Mouse (Mus musculus): ENCODE results near the gene Pdilt. TPM values are rescaled to one million over a fixed set of nuclear protein-coding genes. Genes with fewer than 3 reads are reported as not detected.

Gene Pdilt
- polyA plus RNA-seq, 1 experiment from 2014 or later = 0.06 TPM

GRCm38 (mm10) chr7:119519654-119520053 is 3.6 kb downstream of the Pdilt start:
- Histone ChIP-seq H3K36me3 (replicated peaks; ENCODE audit: insufficient read depth, low read length) (no peaks in the 10 kb centered on the region), H3K4me3 (ENCODE audit: low read depth, low read length) (no peak overlapping the region), H3K4me1 (ENCODE audit: insufficient read depth) (peaks cover 9% of the 10 kb centered on the region; the same call in 1 of the 2 replicates), H3K9me3 (ENCODE audit: low read length) (no peaks in the 10 kb centered on the region), H3K27me3 (ENCODE audit: insufficient read depth, low read length) (no peaks in the 10 kb centered on the region), H3K9ac (replicated peaks) (no peak overlapping the region), H3K27ac (ENCODE audit: low read depth) (no peak overlapping the region), H3K4me2 (ENCODE audit: low read depth, low read length) (no peak overlapping the region)
- TF ChIP-seq EP300 (IDR thresholded peaks at IDR 0.05; ENCODE audit: low read depth) = no peak
- peak; percentile 88 for TF ChIP-seq CTCF (IDR thresholded peaks at IDR 0.05; ENCODE audit: low read depth)
- 50% methylated on average over 5 of the region's 5 CpGs for WGBS (ENCODE audit: insufficient replicate concordance)
- DNase-seq (peak; percentile 80), ATAC-seq (peak; percentile 62)

GRCm38 (mm10) chr7:119519163-119519562 is 4.1 kb downstream of the Pdilt start, which contains the start of gene Acsm5:
TSS of gene Acsm5 (plus strand) at chr7:119519463.
- DNase-seq = no peak
- Histone ChIP-seq H3K9me3 (ENCODE audit: low read length) (no peaks in the 10 kb centered on the region), H3K4me1 (ENCODE audit: insufficient read depth) (peaks cover 9% of the 10 kb centered on the region; the same call in 1 of the 2 replicates), H3K4me2 (ENCODE audit: low read depth, low read length) (no peak within 1 kb of the TSS), H3K36me3 (replicated peaks; ENCODE audit: insufficient read depth, low read length) (no peaks in the 10 kb centered on the region), H3K4me3 (ENCODE audit: low read depth, low read length) (no peak within 1 kb of the TSS), H3K9ac (replicated peaks) (no peak within 1 kb of the TSS), H3K27me3 (ENCODE audit: insufficient read depth, low read length) (no peaks in the 10 kb centered on the region), H3K27ac (ENCODE audit: low read depth) (no peak within 1 kb of the TSS)
- TF ChIP-seq CTCF (IDR thresholded peaks at IDR 0.05; ENCODE audit: low read depth) (no peak), EP300 (IDR thresholded peaks at IDR 0.05; ENCODE audit: low read depth) (no peak)
- no peak for ATAC-seq
- 66% methylated on average over 5 of the region's 5 CpGs for WGBS (ENCODE audit: insufficient replicate concordance)

- 65% methylated on average over 7 of the region's 7 CpGs for WGBS (ENCODE audit: insufficient replicate concordance)
- Histone ChIP-seq H3K9ac (replicated peaks) (no peak overlapping the region), H3K36me3 (replicated peaks; ENCODE audit: insufficient read depth, low read length) (no peaks in the 10 kb centered on the region), H3K4me2 (ENCODE audit: low read depth, low read length) (no peak overlapping the region), H3K9me3 (ENCODE audit: low read length) (no peaks in the 10 kb centered on the region), H3K4me1 (ENCODE audit: insufficient read depth) (peaks cover 4% of the 10 kb centered on the region; the same call in 1 of the 2 replicates), H3K27me3 (ENCODE audit: insufficient read depth, low read length) (no peaks in the 10 kb centered on the region), H3K4me3 (ENCODE audit: low read depth, low read length) (no peak overlapping the region), H3K27ac (ENCODE audit: low read depth) (no peak overlapping the region)
- DNase-seq = no peak
- no peak for ATAC-seq
- TF ChIP-seq EP300 (IDR thresholded peaks at IDR 0.05; ENCODE audit: low read depth) = no peak
- TF ChIP-seq CTCF (IDR thresholded peaks at IDR 0.05; ENCODE audit: low read depth) = no peak
Observed at GRCm38 (mm10) chr7:119516272-119516558, 7.1 kb downstream of the Pdilt start.

- TF ChIP-seq EP300 (IDR thresholded peaks at IDR 0.05; ENCODE audit: low read depth) (no peak), CTCF (IDR thresholded peaks at IDR 0.05; ENCODE audit: low read depth) (peak; percentile 71)
- DNase-seq = peak; percentile 49
- Histone ChIP-seq H3K4me2 (ENCODE audit: low read depth, low read length) (no peak overlapping the region), H3K27me3 (ENCODE audit: insufficient read depth, low read length) (no peaks in the 10 kb centered on the region), H3K27ac (ENCODE audit: low read depth) (no peak overlapping the region), H3K4me1 (ENCODE audit: insufficient read depth) (peaks cover 4% of the 10 kb centered on the region; the same call in 1 of the 2 replicates), H3K36me3 (replicated peaks; ENCODE audit: insufficient read depth, low read length) (no peaks in the 10 kb centered on the region), H3K9ac (replicated peaks) (no peak overlapping the region), H3K9me3 (ENCODE audit: low read length) (no peaks in the 10 kb centered on the region), H3K4me3 (ENCODE audit: low read depth, low read length) (no peak overlapping the region)
- 59% methylated on average over 10 of the region's 10 CpGs for WGBS (ENCODE audit: insufficient replicate concordance)
- ATAC-seq = no peak
Observed at GRCm38 (mm10) chr7:119515492-119516271, 7.6 kb downstream of the Pdilt start.

GRCm38 (mm10) chr7:119513056-119513455 is 10.2 kb downstream of the Pdilt start:
- Histone ChIP-seq H3K9ac (replicated peaks) (no peak overlapping the region), H3K36me3 (replicated peaks; ENCODE audit: insufficient read depth, low read length) (no peaks in the 10 kb centered on the region), H3K4me3 (ENCODE audit: low read depth, low read length) (no peak overlapping the region), H3K4me2 (ENCODE audit: low read depth, low read length) (no peak overlapping the region), H3K27me3 (ENCODE audit: insufficient read depth, low read length) (no peaks in the 10 kb centered on the region), H3K27ac (ENCODE audit: low read depth) (no peak overlapping the region), H3K4me1 (ENCODE audit: insufficient read depth) (peaks cover 4% of the 10 kb centered on the region; the same call in 1 of the 2 replicates), H3K9me3 (ENCODE audit: low read length) (no peaks in the 10 kb centered on the region)
- peak; percentile 81 for ATAC-seq
- DNase-seq = peak; percentile 73
- 24% methylated on average over 7 of the region's 7 CpGs for WGBS (ENCODE audit: insufficient replicate concordance)
- TF ChIP-seq EP300 (IDR thresholded peaks at IDR 0.05; ENCODE audit: low read depth) (no peak), CTCF (IDR thresholded peaks at IDR 0.05; ENCODE audit: low read depth) (peak; percentile 84)

GRCm38 (mm10) chr7:119511143-119511542 is 12.1 kb downstream of the Pdilt start:
- WGBS (ENCODE audit: insufficient replicate concordance) = 65% methylated on average over 4 of the region's 4 CpGs

More at GRCm38 (mm10) chr7:119511143-119511542, 12.1 kb downstream of the Pdilt start:
- no peak overlapping the region for H3K4me2 ChIP-seq (ENCODE audit: low read depth, low read length)
- ATAC-seq (no peak), DNase-seq (no peak)
- no peak overlapping the region for H3K27ac ChIP-seq (ENCODE audit: low read depth)
- TF ChIP-seq CTCF (IDR thresholded peaks at IDR 0.05; ENCODE audit: low read depth) (no peak), EP300 (IDR thresholded peaks at IDR 0.05; ENCODE audit: low read depth) (no peak)
- no peaks in the 10 kb centered on the region for H3K9me3 ChIP-seq (ENCODE audit: low read length)
- peaks cover 4% of the 10 kb centered on the region; the same call in 1 of the 2 replicates for H3K4me1 ChIP-seq (ENCODE audit: insufficient read depth)
- no peaks in the 10 kb centered on the region for H3K36me3 ChIP-seq (replicated peaks; ENCODE audit: insufficient read depth, low read length)
- H3K9ac ChIP-seq (replicated peaks) = no peak overlapping the region
- no peaks in the 10 kb centered on the region for H3K27me3 ChIP-seq (ENCODE audit: insufficient read depth, low read length)
- no peak overlapping the region for H3K4me3 ChIP-seq (ENCODE audit: low read depth, low read length)
